Mouse (Mus musculus) adrenal gland, adult 2 months (tissue): ENCODE results near the gene Dbp. TPM values are rescaled to one million over a fixed set of nuclear protein-coding genes. Genes with fewer than 3 reads are reported as not detected.

Experiments
- DNase-seq: peaks from one replicate; pipeline ENCODE4 v3.0.0; 2021
- polyA plus RNA-seq: library from polyadenylated mRNA; depleted of rRNA; stranded (reverse); fragments of >200 nt; gene quantifications from 2 replicates; pipeline ENCODE4 v1.2.3, GENCODE M21; 2012
- total RNA-seq, 2 experiments: library from RNA; stranded (reverse); gene quantifications; 2 replicates each; pipeline ENCODE4 v1.2.3; 2021

Gene Dbp
- total and polyA plus RNA-seq, 3 experiments = 54.3 to 796 (median 225) TPM

GRCm38 (mm10) chr7:45693921-45694591, 10.8 kb upstream of the Dbp start, which contains the start of gene Sec1:
Sec1 (minus strand) TSS chr7:45694402.
- DNase-seq = no peak

- no peak for DNase-seq
These were observed 9.8 kb upstream of the Dbp start for GRCm38 (mm10) chr7:45695098-45695497.

- DNase-seq = no peak
These were observed 7.0 kb upstream of the Dbp start for GRCm38 (mm10) chr7:45697894-45698293.

GRCm38 (mm10) chr7:45699523-45700141, 5.3 kb upstream of the Dbp start, which contains the start of gene Car11:
Car11 (plus strand) TSS chr7:45699843.
- peak; percentile 45 for DNase-seq

- peak; percentile 87 for DNase-seq
These were observed 4.4 kb upstream of the Dbp start for GRCm38 (mm10) chr7:45700301-45701015.

- no peak for DNase-seq
These were observed 3.8 kb upstream of the Dbp start for GRCm38 (mm10) chr7:45701072-45701471.

GRCm38 (mm10) chr7:45701607-45702006, 3.3 kb upstream of the Dbp start:
- no peak for DNase-seq

GRCm38 (mm10) chr7:45702316-45702715, 2.6 kb upstream of the Dbp start:
- no peak for DNase-seq

- DNase-seq = no peak
These were observed 1.9 kb upstream of the Dbp start for GRCm38 (mm10) chr7:45702809-45703520.

GRCm38 (mm10) chr7:45703521-45704033, 1.3 kb upstream of the Dbp start:
- DNase-seq = no peak

GRCm38 (mm10) chr7:45704046-45704559, 785 bp upstream of the Dbp start:
- DNase-seq = peak; percentile 75

- DNase-seq = no peak
These were observed 566 bp downstream of the Dbp start for GRCm38 (mm10) chr7:45705443-45705864.

GRCm38 (mm10) chr7:45705873-45706281, 989 bp downstream of the Dbp start:
- peak; percentile 91 for DNase-seq

GRCm38 (mm10) chr7:45706721-45707241, 1.9 kb downstream of the Dbp start:
- DNase-seq = peak; percentile 93

- DNase-seq = peak; percentile 98
These were observed 2.6 kb downstream of the Dbp start for GRCm38 (mm10) chr7:45707375-45707967.

GRCm38 (mm10) chr7:45708221-45708761, 3.4 kb downstream of the Dbp start:
- DNase-seq = peak; percentile 60

GRCm38 (mm10) chr7:45709036-45709435, 4.1 kb downstream of the Dbp start:
- DNase-seq = peak; percentile 41

- DNase-seq = peak; percentile 35
These were observed 4.9 kb downstream of the Dbp start for GRCm38 (mm10) chr7:45709677-45710355.

- peak; percentile 43 for DNase-seq
These were observed 5.7 kb downstream of the Dbp start for GRCm38 (mm10) chr7:45710477-45711191.
